Mouse (Mus musculus) neutrophil, adult 5-6 weeks (primary cell): Measurements from ENCODE around the gene AC109138.7. TPM values are rescaled to one million over a fixed set of nuclear protein-coding genes. Genes with fewer than 3 reads are reported as not detected.

Source experiments
- ATAC-seq: fragments of 151-379, 151-347 bp; 2 replicates; pipeline ENCODE4 v1.8.0; 2017; ENCODE audit warnings: mild to moderate bottlenecking, moderate TSS enrichment; ENCODE audit not compliant: insufficient number of reproducible peaks, poor library complexity, low FRiP score, severe bottlenecking; ENCODE audit errors: extremely low read depth
- total RNA-seq: library from RNA; stranded (forward); fragments of 200-1000 nt; gene quantifications from 2 replicates; pipeline ENCODE4 v1.2.3, GENCODE M21; 2017

AC109138.7 gene
- total RNA-seq = not detected in 2 replicates

DNA sequence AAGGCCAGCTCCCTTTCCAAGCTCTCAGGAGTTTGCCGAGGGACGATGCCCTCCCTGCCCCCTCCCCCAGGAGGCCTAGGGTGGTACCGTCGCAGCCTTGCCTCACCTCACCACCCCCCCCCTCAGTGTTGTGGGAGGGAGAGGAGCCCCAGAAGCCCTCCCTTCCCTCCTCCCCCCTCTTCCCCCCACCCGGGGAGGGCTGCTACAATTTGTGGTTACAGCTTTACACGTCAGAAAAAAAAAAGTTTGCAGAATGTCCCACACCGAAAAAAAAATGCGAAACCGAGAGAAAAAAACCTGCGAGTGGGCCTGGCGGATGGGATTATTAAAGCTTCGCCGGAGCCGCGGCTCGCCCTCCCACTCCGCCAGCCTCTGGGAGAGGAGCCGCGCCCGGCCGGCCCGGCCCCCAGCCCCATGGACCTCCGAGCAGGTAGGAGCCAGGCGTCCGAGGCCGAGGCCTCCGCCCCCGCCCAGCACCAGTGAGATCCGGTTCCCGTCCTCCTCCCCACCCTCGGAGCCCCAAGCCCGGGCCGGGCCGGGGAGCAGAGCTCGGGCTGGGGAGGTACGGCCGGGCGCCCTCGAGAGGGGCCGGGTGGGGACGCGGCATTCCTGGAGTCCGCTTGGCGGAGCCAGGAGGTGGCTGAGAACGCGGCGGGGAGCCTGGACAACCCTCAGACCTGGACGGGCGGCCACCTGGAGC lies at the start of gene AC109138.7, which contains the start of gene Clcf1:
TSS of gene AC109138.7 (plus strand) at position 287 of the 700 bp plus-strand sequence.
TSS of gene Clcf1 (plus strand) at position 168 of the 700 bp plus-strand sequence.
- ATAC-seq = peak; percentile 61

DNA sequence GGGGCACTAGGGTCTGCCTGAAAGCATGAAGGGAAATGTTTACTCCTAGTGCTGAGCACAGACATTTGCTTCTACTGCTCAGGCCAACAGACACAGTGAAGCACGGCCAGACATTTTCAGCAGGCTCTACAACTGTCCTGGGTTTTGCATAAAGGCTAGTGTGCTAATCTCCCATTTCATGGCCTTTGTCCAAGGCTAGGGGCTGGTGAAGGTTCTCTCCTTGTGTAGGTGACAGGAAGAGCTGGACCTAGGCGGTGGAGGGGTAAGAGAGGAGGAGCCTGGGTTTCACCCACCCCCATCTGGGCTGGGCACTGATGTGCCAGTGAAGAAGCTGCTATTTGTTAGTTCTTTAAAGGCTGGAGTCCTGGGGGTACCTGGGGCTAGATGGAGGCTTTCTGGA lies 49.4 kb upstream of the AC109138.7 start:
- ATAC-seq = no peak

DNA sequence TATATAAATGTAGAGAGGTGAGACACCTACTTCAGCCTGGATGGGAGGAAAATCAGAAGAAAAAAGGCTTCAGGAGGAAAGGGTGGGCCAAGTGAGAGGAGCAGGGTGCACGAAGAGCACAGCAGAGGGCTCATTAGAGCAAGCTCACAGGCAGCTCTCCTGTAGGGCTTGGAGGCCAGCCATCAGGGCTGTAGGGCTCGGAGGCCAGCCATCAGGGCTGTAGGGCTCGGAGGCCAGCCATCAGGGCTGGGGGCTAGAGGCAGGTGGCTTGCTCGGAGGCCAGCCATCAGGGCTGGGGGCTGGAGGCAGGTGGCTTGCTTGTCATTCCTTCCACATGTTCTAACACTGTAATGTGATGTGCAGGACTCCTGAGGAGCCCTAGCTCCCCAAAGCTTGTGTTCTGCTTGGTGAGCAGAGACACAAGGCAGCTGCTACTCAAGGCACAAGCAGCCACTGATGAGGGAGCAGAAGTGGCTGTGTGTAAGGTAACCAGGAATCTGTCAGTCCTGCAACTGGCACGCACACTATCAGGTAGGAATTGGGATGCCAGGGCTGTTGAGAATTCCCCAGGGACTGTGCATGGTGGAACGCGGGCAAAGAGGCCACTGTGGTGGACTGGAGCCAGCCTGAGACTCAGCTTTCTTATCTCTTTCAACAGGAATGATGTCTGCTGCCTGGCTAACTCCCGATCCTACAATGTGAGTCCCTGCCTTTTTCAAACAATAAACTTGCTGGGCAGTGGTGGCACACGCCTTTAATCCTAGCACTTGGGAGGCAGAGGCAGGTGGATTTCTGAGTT lies 47.3 kb upstream of the AC109138.7 start:
- ATAC-seq = no peak

DNA sequence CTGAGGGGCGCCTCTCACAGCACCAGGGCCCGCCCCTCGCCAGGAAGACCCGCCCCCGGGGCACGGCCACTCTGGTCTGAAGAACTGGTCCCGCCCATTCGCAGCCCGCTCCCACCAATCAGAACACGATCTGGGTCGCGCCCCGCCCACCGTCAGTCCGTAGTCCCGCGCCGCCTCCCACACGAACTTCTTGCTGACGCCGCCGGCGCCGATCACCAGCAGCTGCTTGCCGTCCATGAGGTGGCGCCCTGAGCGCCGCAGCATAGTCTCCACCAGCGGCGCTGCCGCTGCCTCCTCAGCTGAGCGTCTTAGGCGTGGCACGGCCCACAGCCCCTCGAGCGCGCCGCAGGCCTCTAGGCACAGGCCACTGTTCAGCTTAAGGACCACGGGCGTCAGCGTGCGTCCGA lies 44.8 kb upstream of the AC109138.7 start:
- ATAC-seq = peak; percentile 90

DNA sequence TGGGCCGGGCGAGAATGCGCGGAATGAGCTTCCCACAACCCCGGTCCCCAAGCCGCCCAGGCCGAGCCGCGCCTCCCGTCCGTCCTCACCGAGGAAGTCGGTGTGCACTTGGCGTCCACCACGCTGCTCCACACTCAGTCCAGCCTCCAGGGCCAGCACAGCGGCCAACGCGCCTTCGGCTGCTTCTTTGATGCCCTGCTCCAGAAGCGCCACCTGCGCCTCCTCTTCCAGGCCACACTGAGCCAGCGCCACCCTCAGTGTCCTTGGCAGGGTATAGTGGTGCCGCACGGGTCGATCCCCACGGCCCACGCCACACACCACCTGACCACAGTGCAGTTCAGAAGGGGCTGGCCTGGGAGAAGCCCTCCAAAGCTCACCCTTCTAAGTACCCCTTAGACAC lies 44.3 kb upstream of the AC109138.7 start:
- no peak for ATAC-seq

DNA sequence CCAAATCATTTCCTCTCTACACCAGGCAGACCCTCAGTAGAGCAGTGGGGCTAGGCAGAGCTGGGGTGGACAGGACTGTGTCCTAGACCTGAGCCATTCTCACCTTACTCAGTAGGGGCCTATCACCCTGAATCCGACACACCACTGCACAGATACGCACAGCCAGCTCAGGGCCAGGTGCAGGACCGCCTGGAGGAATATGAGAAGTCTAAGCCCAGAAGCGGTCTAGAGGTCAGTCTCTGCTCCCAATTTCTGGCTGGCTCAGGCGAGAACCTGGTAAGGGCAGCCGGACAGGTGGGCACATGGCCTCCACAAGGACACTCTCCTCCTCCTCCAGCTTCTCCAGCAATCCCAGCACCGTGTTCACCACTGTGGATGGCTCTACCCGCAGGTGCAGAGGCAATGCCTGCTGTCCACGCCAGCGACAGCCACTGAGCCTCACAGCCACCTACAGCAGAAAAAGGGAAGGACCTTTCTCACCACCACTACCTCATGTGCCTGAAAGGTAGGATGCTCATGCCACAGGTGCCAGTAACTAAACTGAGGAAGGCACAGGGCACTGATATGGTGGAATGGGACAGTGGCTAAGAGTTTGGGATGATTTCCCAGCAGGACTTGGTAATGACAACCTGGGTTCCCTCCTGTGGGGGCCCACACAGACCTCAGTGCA lies 43.3 kb upstream of the AC109138.7 start:
- ATAC-seq = no peak

DNA sequence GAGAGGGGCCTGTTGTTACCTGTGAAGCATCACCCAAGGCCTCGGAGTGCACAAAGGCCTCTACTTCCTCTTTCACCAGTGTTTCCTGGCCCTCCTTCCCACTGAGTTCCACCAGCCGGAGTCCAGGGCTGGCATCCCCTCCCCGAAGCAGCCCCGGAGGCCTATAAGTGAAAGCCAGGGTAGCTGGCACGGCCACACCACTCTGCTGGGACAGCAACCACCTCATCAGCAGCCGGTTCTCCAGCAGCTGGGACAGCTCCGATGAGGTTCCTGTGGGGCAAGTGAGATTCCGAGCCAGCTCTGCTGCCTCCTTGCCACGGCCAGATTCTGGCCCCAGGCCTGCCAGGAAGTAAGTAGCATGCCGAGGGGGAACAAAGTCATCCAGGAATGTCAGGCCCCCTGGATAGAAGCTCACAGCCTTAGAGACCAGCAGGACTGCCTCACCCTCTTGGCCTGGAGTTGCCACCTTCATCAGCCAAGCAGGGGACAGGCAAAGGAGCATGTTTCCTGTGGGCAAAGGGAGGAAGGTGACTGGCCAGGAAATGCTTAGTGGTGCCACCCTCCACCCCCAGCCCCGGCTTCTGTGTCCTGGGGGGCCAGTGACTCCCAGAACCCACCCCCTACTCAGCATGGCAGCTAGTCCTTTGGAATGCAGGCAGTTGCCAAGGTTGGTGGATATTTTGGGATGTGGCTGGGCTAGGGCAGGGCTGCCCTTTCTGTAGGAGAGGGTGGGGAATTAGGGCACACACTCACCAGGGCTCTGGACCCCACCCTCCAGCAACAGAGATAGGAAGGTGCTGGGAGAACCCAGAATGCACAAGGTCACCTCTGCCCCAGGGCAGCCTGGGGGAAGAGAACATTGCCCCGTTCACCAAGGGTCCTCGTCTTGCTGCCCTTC lies 42.5 kb upstream of the AC109138.7 start:
- peak; percentile 27 for ATAC-seq

DNA sequence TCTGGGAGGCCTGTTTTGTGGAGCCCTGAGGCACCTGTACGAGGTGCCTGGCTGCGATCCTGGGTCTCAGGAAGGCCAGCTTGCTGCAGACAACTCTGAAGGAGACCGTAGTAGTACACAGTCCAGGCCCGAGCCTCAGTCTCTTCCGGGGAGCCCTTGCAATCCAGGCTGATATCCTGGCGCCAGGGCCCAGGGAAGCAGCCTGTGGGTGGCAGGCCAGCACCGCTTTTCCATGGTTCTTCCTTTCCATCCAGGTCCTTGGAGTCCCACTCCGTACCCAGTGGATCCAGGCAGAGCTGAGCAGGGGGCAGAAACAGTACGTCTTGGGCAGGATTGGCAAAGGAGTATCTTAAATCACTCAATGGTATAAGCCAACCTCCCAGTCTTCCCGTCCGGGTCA lies 41.2 kb upstream of the AC109138.7 start:
- no peak for ATAC-seq

DNA sequence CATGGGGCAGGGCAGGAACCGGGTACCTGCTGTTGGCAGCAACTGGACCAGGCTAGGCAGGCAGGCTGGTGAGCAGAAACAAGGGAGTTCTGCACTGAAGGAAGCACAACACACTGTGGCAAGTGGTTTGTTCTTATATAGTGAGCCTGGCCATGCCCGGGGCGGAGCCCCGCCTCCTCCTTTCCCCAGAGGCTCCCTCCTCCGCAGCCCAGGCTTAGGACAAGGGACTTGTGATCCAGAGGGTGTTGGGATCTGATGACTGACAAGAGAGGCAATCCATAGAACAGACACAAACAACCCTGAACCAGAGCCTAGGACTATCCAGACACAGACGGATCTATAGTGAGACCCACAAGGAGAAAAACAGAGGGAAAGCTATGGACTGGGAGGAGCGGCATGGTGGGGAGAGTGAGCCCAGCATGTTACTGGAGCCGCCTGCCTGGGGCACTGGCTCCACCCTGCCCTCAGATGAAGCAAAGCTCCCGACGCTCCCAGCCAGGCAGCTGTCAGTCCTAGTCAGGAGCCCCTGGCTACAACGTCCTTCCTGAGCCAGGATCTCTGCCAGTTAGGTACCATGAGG lies 38.7 kb upstream of the AC109138.7 start, which contains the start of gene Carns1:
TSS of gene Carns1 (minus strand) at position 112 of the 580 bp plus-strand sequence.
- ATAC-seq = no peak

DNA sequence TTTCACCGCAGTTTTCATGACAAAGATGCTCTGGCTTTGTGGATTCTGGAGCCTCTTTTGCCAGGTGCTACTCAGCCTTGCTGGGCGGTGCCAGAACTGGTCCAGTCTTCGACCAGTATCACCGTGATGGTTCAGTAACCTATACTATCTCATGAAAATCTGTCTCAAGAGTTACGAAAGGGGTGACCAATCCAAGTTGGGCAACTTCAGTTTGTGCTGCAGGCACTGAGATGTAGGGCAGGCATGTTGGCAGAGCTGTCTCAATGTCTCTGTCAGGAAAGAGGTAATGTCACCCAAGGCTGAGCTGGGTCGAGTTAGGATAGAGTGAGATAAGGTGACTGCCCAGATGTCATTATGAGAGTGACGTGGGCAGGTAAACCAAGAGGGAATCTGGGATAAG lies 33.7 kb upstream of the AC109138.7 start:
- 0 out of 2 replicates have a peak, but pooled peaks have one; percentile 6 for ATAC-seq

DNA sequence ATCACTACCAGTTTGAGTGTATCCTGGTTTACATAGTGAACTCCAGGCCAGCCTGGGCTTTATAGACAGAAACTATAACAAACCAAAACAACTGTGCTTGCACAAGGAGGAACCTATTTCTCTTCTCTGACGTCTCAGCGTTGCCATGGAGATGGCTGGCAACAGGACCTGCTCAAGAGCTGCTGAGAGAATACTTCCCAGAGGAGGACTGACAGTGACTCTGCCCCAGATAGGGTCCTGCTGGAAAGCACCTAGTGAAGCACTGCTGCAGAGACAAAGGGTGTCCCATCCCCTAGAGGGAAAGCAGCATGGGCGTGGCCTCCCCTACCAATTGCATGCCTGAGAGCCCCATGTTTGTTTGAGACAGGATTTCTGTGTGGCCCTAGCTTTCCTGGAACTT lies 32.3 kb upstream of the AC109138.7 start:
- ATAC-seq = peak; percentile 81

DNA sequence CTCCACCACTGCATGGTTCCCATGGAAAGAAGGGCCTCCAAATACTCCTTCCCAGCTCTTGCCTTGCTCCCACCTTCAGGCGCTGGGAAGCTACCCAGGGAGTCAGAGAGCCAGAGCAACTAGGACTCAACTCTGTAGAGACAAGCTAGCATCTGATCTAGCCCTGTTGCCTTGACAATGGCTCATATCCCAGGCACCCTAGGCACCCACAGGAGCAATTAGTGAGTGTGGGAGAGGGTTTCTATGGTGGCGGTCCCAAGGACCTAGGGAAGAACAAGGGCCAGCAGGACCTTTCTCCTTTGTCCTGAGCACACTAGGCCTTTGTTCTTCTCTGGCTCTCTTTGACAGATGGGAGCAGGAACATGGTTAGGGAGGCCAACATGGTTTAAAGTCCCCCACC lies 30.5 kb upstream of the AC109138.7 start:
- ATAC-seq = no peak

DNA sequence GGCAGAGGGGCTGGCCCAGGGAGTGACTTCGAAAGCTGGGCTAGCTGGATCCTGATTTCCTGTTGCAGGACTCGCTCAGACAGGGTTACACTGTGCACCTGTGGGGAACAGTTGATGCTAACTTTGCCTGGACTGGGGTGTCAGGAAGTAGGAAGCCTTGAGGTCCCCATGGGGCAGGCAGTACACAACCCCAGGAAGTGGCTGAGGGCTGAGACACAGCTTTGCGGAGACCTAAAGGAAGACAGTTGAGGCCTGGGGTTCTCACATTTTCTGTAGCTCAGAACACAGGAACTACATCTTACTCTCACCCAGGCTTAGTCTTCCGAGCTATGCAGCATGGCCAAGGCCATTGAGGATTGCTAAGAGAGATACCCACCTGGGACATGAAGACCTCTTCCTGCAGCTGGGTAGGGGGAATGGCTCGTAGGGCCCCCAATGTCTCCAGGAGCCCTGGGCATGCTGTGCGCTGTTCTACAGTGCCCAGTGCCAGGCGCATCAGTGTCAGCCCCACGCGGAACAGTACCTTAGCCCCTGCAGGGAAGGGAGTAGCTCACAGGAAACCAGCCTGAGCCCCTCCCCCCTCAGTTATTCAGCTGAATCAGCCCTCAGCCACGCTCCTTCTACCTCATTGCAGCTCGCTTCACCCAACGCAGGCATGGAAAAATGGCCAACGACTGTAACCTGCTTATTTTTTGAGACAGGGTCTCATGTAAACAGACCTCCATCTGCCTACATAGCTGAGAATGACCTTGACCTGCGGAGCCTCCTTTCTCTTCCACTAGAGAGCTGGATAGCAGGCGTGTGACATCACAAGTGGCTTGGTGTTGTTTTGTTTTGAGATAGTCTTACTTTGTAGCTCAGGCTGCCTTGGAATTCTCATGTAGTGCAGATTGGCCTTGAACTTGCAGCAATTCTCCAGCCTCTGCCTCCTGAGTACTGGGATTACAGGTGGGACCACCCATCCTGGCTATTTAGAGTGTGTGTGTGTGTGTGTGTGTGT lies 28.9 kb upstream of the AC109138.7 start:
- ATAC-seq = peak; percentile 38

DNA sequence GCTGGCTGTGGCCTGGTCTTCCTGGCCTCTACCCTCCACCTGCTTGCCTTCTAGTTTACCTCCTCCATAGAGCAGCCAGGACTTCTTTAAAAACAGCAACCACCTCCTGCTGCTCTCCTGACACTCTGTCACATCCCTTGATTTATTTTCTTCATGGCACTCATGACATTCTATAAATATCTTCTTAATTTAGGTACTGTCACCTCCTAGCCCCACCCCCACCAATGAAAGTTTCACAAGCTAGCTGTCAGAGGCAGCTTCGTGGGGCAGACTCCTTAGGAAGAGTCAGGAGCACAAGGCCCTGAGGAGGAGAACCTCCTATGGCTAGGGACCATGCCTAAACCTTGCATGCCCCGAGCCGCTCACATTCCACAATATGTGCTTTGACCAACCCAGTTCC lies 26.9 kb upstream of the AC109138.7 start:
- ATAC-seq = no peak

DNA sequence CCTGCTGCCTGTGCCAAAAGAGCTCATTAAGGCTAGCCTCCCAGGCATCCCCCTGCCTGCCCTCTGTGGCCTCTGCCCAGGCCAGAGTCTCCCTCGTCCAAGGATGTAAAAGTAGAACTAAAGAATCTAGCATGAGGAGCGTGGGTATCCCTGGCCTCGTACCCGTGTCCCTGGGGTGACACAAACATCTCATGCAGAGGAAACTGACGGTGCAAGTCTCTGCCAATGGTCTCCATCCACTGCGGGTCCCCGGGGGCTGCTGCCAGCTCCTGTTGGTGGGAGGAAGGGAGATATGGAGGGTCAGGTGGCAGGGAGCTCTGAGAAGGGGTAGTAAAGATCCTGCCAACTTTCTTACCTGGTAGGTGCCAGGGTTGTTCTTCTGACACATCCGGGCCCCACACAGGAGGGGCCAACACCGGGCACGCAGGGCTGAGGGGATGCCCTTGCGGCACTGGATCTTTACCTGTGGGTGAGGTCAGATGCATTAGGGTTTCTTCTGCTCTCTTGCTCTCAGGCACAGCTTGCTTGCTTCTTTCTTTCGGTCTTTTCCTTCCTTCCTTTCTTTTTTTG lies 25.0 kb upstream of the AC109138.7 start:
- ATAC-seq = no peak

DNA sequence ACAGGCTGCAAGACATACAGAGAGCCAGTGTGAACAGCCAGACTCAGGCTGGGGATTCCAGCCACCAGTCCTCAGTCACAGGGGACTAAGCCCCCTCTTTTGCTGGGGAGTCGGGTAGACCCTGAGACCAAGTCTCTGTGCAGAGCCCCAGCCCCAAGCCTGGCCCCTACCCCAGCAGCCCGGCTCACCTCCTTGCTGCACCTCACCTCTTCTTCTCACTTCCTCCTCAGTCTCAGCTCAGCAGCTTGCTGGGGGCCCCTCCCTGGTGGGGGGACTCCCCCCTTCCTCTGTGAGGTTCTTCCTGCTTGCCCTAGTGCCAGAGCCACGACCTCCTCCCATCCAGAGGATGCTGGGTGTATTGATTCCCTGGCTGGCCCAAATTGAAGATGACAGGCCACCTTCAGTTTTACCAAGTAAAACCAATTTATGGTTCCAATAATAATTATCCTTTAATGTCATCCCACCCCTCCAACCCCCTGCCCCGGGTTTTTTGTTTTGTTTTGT lies 23.3 kb upstream of the AC109138.7 start, which contains the start of gene Tbc1d10c:
TSS of gene Tbc1d10c (minus strand) at position 454 of the 504 bp plus-strand sequence.
- peak; percentile 71 for ATAC-seq
